Mouse (Mus musculus) myocyte (in vitro differentiated cells): ENCODE data around the gene Sptbn1. TPM values are rescaled to one million over a fixed set of nuclear protein-coding genes. Genes with fewer than 3 reads are reported as not detected.

Source experiments
- H3K27me3 ChIP-seq: one replicate; pipeline ENCODE4 v1.6.1; 2011; ENCODE audit not compliant: control insufficient read depth, insufficient read depth, insufficient read length
- H3K36me3 ChIP-seq: one replicate; pipeline ENCODE4 v1.6.1; 2011; ENCODE audit not compliant: control insufficient read depth, insufficient read depth
- H3K4me2 ChIP-seq: one replicate; pipeline ENCODE4 v1.6.1; 2011; ENCODE audit warnings: low read depth, control low read depth
- H3K4me3 ChIP-seq: one replicate; pipeline ENCODE4 v1.5.1; 2011; ENCODE audit warnings: mild to moderate bottlenecking, control low read depth, moderate library complexity
- H3K79me2 ChIP-seq: one replicate; pipeline ENCODE4 v1.6.1; 2011; ENCODE audit not compliant: control insufficient read depth, insufficient read depth
- H3ac ChIP-seq: one replicate; pipeline ENCODE4 v1.6.1; 2011; ENCODE audit not compliant: control insufficient read depth, insufficient read length
- CEBPB ChIP-seq: IDR thresholded peaks from 2 replicates; pipeline ENCODE4 v1.6.1; 2011; ENCODE audit warnings: mild to moderate bottlenecking, moderate library complexity; ENCODE audit not compliant: poor library complexity, insufficient read depth, severe bottlenecking
- E2F4 ChIP-seq: IDR thresholded peaks from one replicate; pipeline ENCODE4 v1.6.1; 2011; ENCODE audit warnings: mild to moderate bottlenecking, control low read depth, moderate library complexity; ENCODE audit not compliant: insufficient read depth
- MAX ChIP-seq: IDR thresholded peaks from one replicate; pipeline ENCODE4 v1.6.1; 2011; ENCODE audit warnings: low read depth, mild to moderate bottlenecking, control low read depth
- MYOD1 ChIP-seq, 3 experiments: IDR thresholded peaks; one replicate each; pipeline ENCODE4 v1.6.1; 2011; ENCODE audit warnings: control low read depth in 2 of 3, low read depth in 2 of 3, mild to moderate bottlenecking in 2 of 3, moderate library complexity in 1 of 3; ENCODE audit not compliant: insufficient read length in 2 of 3, control insufficient read depth in 1 of 3
- MYOG ChIP-seq, 3 experiments: IDR thresholded peaks; one replicate each; pipeline ENCODE4 v1.6.1; 2011; ENCODE audit warnings: control low read depth in 2 of 3, low read depth in 2 of 3, mild to moderate bottlenecking in 2 of 3; ENCODE audit not compliant: insufficient read length in 2 of 3, control insufficient read depth in 1 of 3, insufficient read depth in 1 of 3
- POLR2A ChIP-seq: IDR thresholded peaks from one replicate; pipeline ENCODE4 v1.6.1; 2011; ENCODE audit warnings: low read depth, mild to moderate bottlenecking, control low read depth, moderate library complexity; ENCODE audit not compliant: insufficient read length
- POLR2AphosphoS2 ChIP-seq: IDR thresholded peaks from one replicate; pipeline ENCODE4 v1.6.1; 2011; ENCODE audit warnings: low read depth, control low read depth; ENCODE audit not compliant: insufficient read length
- REST ChIP-seq: IDR thresholded peaks from one replicate; pipeline ENCODE4 v1.6.1; 2011; ENCODE audit warnings: mild to moderate bottlenecking, control low read depth, moderate library complexity; ENCODE audit not compliant: insufficient read depth, insufficient read length
- SRF ChIP-seq: IDR thresholded peaks from one replicate; pipeline ENCODE4 v1.6.1; 2011; ENCODE audit warnings: low read depth; ENCODE audit not compliant: control insufficient read depth, insufficient read length
- TCF12 ChIP-seq: IDR thresholded peaks from one replicate; pipeline ENCODE4 v1.6.1; 2011; ENCODE audit warnings: mild to moderate bottlenecking, control low read depth; ENCODE audit not compliant: poor library complexity, insufficient read depth, severe bottlenecking
- TCF3 ChIP-seq: IDR thresholded peaks from one replicate; pipeline ENCODE4 v1.6.1; 2011; ENCODE audit warnings: low read depth, control low read depth; ENCODE audit not compliant: insufficient read length
- USF1 ChIP-seq: IDR thresholded peaks from one replicate; pipeline ENCODE4 v1.6.1; 2011; ENCODE audit warnings: low read depth, mild to moderate bottlenecking, control low read depth, moderate library complexity
- polyA plus RNA-seq: library from polyadenylated mRNA; unstranded; fragments of >200 nt; fragmentation: generic; extraction: Trizol; gene quantifications from one replicate; pipeline ENCODE4 v1.2.1, GENCODE M21; 2012; ENCODE audit warnings: missing spikeins

Gene Sptbn1
- polyA plus RNA-seq, 1 experiment = 85.4 TPM

DNA sequence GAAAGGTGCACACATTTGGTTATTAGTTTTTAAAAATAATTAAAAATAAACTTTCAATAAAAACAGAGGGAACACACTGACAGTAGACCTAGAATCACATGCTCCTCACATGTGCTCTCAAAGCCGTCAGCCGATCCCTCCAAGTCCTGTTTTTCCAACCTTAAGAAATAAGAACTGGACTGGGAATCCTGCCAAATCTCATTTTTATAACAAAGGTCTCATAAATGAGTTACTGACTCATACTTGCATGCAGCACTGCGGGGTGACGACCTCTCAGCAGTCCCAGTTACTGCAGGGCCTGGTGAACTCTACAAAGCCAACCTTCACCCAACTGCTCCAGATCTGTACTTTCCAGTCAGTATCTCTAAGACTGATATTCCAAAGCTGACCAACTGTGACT is 58.5 kb downstream of the Sptbn1 start:
- Histone ChIP-seq H3K4me2 (peak overlapping the region; percentile 40), H3K36me3 (no peaks in the 10 kb centered on the region), H3K4me3 (no peak overlapping the region), H3K27me3 (no peaks in the 10 kb centered on the region), H3K79me2 (peaks cover 87% of the 10 kb centered on the region), H3ac (no peak overlapping the region)
- TF ChIP-seq USF1 = peak; percentile 19
- TF ChIP-seq REST = no peak
- TF ChIP-seq MAX = no peak
- TF ChIP-seq CEBPB = 0 out of 2 replicates have a peak, but pooled peaks have one; percentile 15

DNA sequence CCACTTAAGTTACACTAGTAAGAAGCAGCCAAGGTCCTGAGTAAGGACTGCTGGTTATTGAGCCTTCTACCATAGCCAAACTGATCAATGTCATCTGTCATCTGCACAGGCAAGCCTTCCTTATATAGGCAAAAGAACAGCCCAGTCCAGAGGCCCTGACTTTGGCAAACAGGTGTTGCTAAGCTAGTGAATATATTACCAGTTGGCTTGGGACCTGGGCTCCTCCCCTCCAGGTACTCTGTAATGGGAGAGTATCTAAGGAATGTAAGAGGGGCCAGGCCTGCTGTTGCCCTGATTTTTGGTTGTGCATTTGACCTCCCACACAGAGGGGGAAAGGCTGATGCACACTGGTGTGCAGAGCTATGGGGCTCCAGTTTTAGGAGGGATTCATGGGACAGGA is 63.6 kb downstream of the Sptbn1 start:
- Histone ChIP-seq H3K4me2 (no peak overlapping the region), H3K36me3 (peaks cover 26% of the 10 kb centered on the region), H3K27me3 (no peaks in the 10 kb centered on the region), H3ac (no peak overlapping the region), H3K79me2 (peaks cover 96% of the 10 kb centered on the region), H3K4me3 (no peak overlapping the region)
- TF ChIP-seq MYOG (IDR thresholded peaks at IDR 0.05; ENCODE audit: control insufficient read depth in 1 of 3, insufficient read depth in 1 of 3, insufficient read length in 2 of 3, low read depth in 2 of 3) (no peak), MAX (no peak), TCF12 (no peak), USF1 (no peak), CEBPB (no peak), POLR2AphosphoS2 (no peak), TCF3 (no peak), MYOD1 (IDR thresholded peaks at IDR 0.05; ENCODE audit: control insufficient read depth in 1 of 3, insufficient read length in 2 of 3, low read depth in 2 of 3) (no peak), E2F4 (no peak), POLR2A (no peak), SRF (no peak), REST (no peak)

DNA sequence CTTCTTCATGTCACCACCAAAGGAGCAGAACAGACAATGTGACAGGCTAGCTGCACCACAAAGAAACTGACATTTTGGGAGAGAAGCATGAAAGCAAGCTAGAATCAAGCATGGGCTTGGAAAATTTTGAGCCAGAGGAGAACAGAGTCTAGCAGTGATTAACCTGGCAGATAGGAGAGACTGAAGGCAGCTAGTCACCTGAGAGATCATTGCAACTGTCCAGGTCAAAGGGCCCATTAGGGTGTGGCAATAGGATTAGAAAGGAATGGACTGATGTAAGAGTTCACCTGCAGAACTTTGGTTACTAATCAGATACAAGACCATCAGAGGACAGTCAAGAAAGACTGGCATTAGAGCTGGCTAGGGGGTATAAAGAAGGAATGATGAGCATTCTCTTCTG is 67.6 kb downstream of the Sptbn1 start:
- H3ac ChIP-seq = no peak overlapping the region
- no peak overlapping the region for H3K4me3 ChIP-seq
- H3K4me2 ChIP-seq = no peak overlapping the region
- TF ChIP-seq E2F4 (no peak), TCF12 (no peak), MYOD1 (IDR thresholded peaks at IDR 0.05; ENCODE audit: control insufficient read depth in 1 of 3, insufficient read length in 2 of 3, low read depth in 2 of 3) (no peak), POLR2A (no peak), SRF (no peak), MAX (no peak), USF1 (no peak), TCF3 (no peak)
- peaks cover 26% of the 10 kb centered on the region for H3K36me3 ChIP-seq
- H3K79me2 ChIP-seq = peaks cover 70% of the 10 kb centered on the region
- H3K27me3 ChIP-seq = no peaks in the 10 kb centered on the region

DNA sequence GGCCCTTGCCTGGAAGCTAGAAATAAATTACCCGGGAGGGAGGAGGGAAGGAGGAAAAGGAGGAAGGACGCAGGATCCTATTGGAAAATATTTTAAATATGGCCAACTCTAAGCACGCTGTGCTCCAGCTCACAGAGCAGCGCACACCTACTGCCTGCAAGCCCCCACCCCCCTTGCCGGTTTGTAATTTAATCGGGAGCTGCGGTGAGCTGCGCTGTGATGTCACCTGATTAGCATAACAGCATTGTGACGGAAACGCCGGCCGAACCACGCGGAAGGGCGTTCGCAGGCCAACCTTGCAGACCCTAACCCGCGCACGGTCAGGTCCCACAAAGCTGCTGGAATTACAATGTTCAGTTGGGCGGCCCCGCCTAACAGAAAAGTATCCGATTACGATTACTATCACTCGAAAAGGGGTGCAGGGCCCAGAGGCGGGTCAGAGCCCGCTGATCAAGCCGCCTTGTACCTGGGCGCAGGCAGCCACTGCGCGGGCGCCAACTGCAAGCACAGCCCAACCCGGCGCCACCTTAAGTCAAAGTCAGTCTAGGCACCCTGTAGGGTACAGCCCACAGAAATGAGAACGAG is 69.8 kb downstream of the Sptbn1 start:
- Histone ChIP-seq H3K36me3 (peaks cover 22% of the 10 kb centered on the region), H3K79me2 (peaks cover 63% of the 10 kb centered on the region), H3K27me3 (no peaks in the 10 kb centered on the region), H3K4me3 (no peak overlapping the region), H3K4me2 (no peak overlapping the region), H3ac (no peak overlapping the region)
- TF ChIP-seq POLR2AphosphoS2 (no peak), TCF3 (no peak), REST (no peak), E2F4 (no peak), USF1 (no peak), SRF (no peak), MYOG (IDR thresholded peaks at IDR 0.05; ENCODE audit: control insufficient read depth in 1 of 3, insufficient read depth in 1 of 3, insufficient read length in 2 of 3, low read depth in 2 of 3) (no peak), POLR2A (no peak), CEBPB (no peak)

DNA sequence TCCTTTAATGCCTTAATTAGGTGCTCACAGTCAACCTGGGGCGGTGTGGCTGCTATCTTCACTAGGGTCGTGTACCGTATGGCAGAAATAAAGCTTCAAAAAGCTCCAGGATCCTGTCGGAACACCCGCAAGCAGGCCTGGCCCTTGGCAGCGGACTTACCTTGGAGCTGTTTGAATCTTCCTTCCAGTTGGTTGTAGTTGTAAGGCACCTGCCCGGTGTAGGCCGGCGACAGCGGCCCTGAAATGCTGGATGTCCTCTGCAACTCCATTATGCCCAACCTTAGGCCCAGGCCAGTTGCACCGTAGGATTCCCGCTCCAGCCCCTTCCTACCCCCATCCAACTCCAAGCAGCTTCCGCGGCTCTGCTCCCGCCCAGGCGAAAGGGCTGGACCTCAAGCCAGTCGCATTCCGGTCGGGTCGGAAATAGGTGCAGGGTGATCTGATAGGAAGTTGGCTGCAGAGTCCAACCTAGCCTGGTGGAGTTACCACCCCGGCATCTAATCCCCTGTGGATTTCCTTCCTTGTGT is 70.3 kb downstream of the Sptbn1 start:
- Histone ChIP-seq H3K27me3 (no peaks in the 10 kb centered on the region), H3K4me2 (no peak overlapping the region), H3K36me3 (peaks cover 16% of the 10 kb centered on the region), H3ac (no peak overlapping the region), H3K79me2 (peaks cover 63% of the 10 kb centered on the region), H3K4me3 (no peak overlapping the region)
- no peak for TF ChIP-seq USF1
- no peak for TF ChIP-seq E2F4
- no peak for TF ChIP-seq MYOD1 (IDR thresholded peaks at IDR 0.05; ENCODE audit: control insufficient read depth in 1 of 3, insufficient read length in 2 of 3, low read depth in 2 of 3)
- TF ChIP-seq CEBPB = no peak
- no peak for TF ChIP-seq POLR2AphosphoS2
- TF ChIP-seq MYOG (IDR thresholded peaks at IDR 0.05; ENCODE audit: control insufficient read depth in 1 of 3, insufficient read depth in 1 of 3, insufficient read length in 2 of 3, low read depth in 2 of 3) = no peak
- no peak for TF ChIP-seq REST
- no peak for TF ChIP-seq SRF
- TF ChIP-seq POLR2A = no peak
- no peak for TF ChIP-seq TCF3
